Mouse (Mus musculus) layer of hippocampus, postnatal 14 days (tissue): ENCODE measurements at regions not wholly inside any gene's neighbourhood (a gene's known extent, or its start where the extent isn't known, plus 50 kb on each side); places are given as distances from the start of the nearest gene placed in this dataset.
A peak's percentile ranks its signal among the peaks of the same experiment; 100 is the strongest.

Experiments used
- DNase-seq, 2 experiments: peaks; one replicate each; pipeline ENCODE4 v3.0.0; 2021 to 2022; ENCODE audit warnings: low spot score in 2 of 2, mixed read lengths in 1 of 2

- DNase-seq, result no peak
These were observed 113.4 kb upstream of the C1qtnf3 start for GRCm38 (mm10) chr15:10838584-10839288.

- DNase-seq, result peak; percentile 33 to 74
These were observed 111.5 kb upstream of the C1qtnf3 start for GRCm38 (mm10) chr15:10840621-10841034.

- no peak for DNase-seq
These were observed 109.0 kb upstream of the C1qtnf3 start for GRCm38 (mm10) chr15:10843060-10843695.

- DNase-seq, result no peak
These were observed 105.4 kb upstream of the C1qtnf3 start for GRCm38 (mm10) chr15:10846722-10847121.

GRCm38 (mm10) chr15:10864004-10864775 lies 87.9 kb upstream of the C1qtnf3 start:
- DNase-seq, result no peak

- no peak for DNase-seq
These were observed 87.0 kb upstream of the C1qtnf3 start for GRCm38 (mm10) chr15:10865109-10865508.

- no peak for DNase-seq
These were observed 85.3 kb upstream of the C1qtnf3 start for GRCm38 (mm10) chr15:10866794-10867193.

- DNase-seq, result no peak
These were observed 84.0 kb upstream of the C1qtnf3 start for GRCm38 (mm10) chr15:10868115-10868514.

GRCm38 (mm10) chr15:10868716-10869585 lies 83.2 kb upstream of the C1qtnf3 start:
- DNase-seq, result no peak

GRCm38 (mm10) chr15:10869879-10870278 lies 82.3 kb upstream of the C1qtnf3 start:
- no peak for DNase-seq

- DNase-seq, result no peak
These were observed 79.7 kb upstream of the C1qtnf3 start for GRCm38 (mm10) chr15:10872322-10872967.

GRCm38 (mm10) chr15:10876328-10876727 lies 75.8 kb upstream of the C1qtnf3 start:
- DNase-seq, result no peak

- DNase-seq, result no peak
These were observed 70.4 kb upstream of the C1qtnf3 start for GRCm38 (mm10) chr15:10881726-10882125.

- DNase-seq, result no peak
These were observed 64.1 kb upstream of the C1qtnf3 start for GRCm38 (mm10) chr15:10887990-10888389.

- peak in 1 of 2 experiments; percentile 24 for DNase-seq
These were observed 61.8 kb upstream of the C1qtnf3 start for GRCm38 (mm10) chr15:10890220-10890921.

- DNase-seq, result no peak
These were observed 53.8 kb upstream of the C1qtnf3 start for GRCm38 (mm10) chr15:10898309-10898708.

GRCm38 (mm10) chr15:10898715-10899486 lies 53.2 kb upstream of the C1qtnf3 start:
- DNase-seq, result no peak

- DNase-seq, result no peak
These were observed 52.2 kb upstream of the C1qtnf3 start for GRCm38 (mm10) chr15:10899904-10900303.

GRCm38 (mm10) chr15:10901075-10901474 lies 51.1 kb upstream of the C1qtnf3 start:
- DNase-seq, result peak; percentile 15 to 53
